Mouse (Mus musculus): Measurements from ENCODE around the gene Atp5l.
"Not testable (repeated sequence)": the region's sequence is repeated elsewhere in the genome, so short reads cannot be mapped to it uniquely, and the experiment has no call there.

The Atp5l gene

DNA sequence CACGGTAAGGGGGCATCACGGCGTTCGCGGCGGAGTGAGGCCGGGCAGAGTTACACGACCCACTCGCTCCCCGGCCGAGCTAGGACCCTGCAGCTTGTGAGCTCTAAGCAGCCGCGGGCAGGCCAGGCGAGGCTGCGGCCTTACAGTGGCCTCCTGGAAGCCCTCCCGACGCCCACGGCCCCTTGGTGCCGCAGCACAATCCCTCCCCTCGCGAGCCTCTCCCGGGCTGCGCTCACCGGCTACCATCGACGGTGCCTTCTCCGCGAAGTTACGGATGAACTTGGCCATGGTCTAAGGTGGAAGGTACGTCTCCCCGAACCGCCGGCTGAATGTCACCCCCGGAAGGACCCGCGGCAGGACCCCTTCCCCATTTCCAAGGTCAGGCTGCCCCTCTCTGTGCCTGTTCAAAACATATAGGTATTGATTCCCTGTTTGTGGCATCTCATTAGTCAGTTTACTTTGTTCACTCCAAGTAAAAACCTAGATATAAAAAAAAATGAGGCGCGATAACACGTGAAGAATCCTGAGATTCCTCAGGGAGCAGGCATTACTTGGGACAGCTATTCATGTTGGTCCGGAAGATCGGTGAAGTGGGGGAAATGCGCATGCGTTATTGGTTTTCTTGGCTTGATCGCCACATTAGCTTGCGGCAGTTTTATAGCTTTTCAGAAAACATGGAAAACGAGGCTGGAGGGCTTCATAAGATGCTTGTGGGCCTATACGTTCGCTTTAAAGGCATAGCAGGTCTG, at the start of gene Atp5l:
Atp5l (minus strand) TSS at position 369 of the 749 bp plus-strand sequence.
- peak; percentile 94 for DNase-seq (ENCODE audit: low read depth, low spot score)
- H3K36me3 ChIP-seq (ENCODE audit: control insufficient read depth, insufficient read depth, low read length, poor library complexity, severe bottlenecking) = no peaks in the 10 kb centered on the region
- no peaks in the 10 kb centered on the region for H3K27me3 ChIP-seq (ENCODE audit: control insufficient read depth, insufficient read depth, low read length, poor library complexity, severe bottlenecking)

- DNase-seq (ENCODE audit: low read depth, low spot score) = peak; percentile 48
- Histone ChIP-seq H3K36me3 (ENCODE audit: control insufficient read depth, insufficient read depth, low read length, poor library complexity, severe bottlenecking) (no peaks in the 10 kb centered on the region), H3K27me3 (ENCODE audit: control insufficient read depth, insufficient read depth, low read length, poor library complexity, severe bottlenecking) (no peaks in the 10 kb centered on the region)
Observed at GRCm38 (mm10) chr9:44969450-44969849, 48.9 kb upstream of the Atp5l start.

- not testable (repeated sequence) for DNase-seq (ENCODE audit: low read depth, low spot score); H3K36me3 ChIP-seq (ENCODE audit: control insufficient read depth, insufficient read depth, low read length, poor library complexity, severe bottlenecking); H3K27me3 ChIP-seq (ENCODE audit: control insufficient read depth, insufficient read depth, low read length, poor library complexity, severe bottlenecking)
Observed at GRCm38 (mm10) chr9:44967763-44968162, 47.2 kb upstream of the Atp5l start.

DNA sequence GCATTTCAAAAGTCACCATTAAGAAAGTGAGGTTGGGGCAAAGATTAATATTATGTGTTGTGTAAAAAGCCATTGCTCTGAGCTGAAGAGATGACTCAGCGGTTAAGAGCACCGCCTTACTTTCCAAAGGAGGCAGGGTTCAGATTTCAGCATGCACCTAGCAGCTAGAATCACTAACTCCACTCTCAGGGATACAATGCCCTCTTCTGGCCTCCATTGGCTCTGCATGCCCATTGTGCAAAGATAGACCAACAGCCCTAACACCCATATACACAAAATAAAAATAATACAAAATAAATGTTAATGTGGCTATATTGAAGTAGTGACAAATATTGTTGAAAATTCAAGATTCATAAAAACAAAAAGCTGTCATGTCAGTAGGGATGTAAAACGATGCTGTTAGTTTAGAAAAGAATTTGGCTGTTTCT, 46.3 kb upstream of the Atp5l start:
- Histone ChIP-seq H3K27me3 (ENCODE audit: control insufficient read depth, insufficient read depth, low read length, poor library complexity, severe bottlenecking) (no peaks in the 10 kb centered on the region), H3K36me3 (ENCODE audit: control insufficient read depth, insufficient read depth, low read length, poor library complexity, severe bottlenecking) (no peaks in the 10 kb centered on the region)
- peak; percentile 85 for DNase-seq (ENCODE audit: low read depth, low spot score)

DNA sequence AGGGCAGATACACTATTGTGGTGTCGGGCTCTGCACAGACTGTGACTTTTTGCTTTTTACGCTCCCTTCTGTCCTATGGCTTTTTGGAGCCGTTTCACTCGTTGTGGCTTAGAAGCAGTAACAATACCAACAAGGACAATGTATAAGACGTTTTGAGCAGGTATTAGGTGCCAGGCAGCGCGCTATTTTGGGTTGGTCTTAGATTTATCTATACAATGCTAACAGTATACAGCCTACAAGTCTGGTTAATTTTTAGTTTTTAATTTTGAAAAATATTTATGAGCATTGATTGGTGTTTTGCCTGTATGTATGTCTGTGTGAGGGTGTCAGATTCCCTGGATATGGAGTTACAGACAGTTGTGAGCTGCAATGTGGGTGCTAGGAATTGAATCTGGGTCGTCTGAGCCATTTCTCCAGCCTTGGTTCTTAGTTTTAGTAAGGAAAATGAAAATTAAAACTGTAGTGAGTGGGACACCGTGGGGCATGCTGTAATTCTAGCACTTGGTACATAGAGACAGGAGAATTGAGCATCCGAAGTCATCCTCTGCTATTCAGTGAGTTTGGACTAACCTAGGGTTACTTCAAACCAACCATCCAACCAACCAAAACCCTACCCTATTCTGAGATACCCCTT, 45.4 kb upstream of the Atp5l start:
- no peak for DNase-seq (ENCODE audit: low read depth, low spot score)
- Histone ChIP-seq H3K27me3 (ENCODE audit: control insufficient read depth, insufficient read depth, low read length, poor library complexity, severe bottlenecking) (no peaks in the 10 kb centered on the region), H3K36me3 (ENCODE audit: control insufficient read depth, insufficient read depth, low read length, poor library complexity, severe bottlenecking) (no peaks in the 10 kb centered on the region)

GRCm38 (mm10) chr9:44965126-44965832, 44.7 kb upstream of the Atp5l start, which contains the start of gene Ube4a:
TSS of gene Ube4a (minus strand) at chr9:44965600.
- peak; percentile 100 for DNase-seq (ENCODE audit: low read depth, low spot score)
- H3K36me3 ChIP-seq (ENCODE audit: control insufficient read depth, insufficient read depth, low read length, poor library complexity, severe bottlenecking) = no peaks in the 10 kb centered on the region
- no peaks in the 10 kb centered on the region for H3K27me3 ChIP-seq (ENCODE audit: control insufficient read depth, insufficient read depth, low read length, poor library complexity, severe bottlenecking)

GRCm38 (mm10) chr9:44954432-44954831, 33.9 kb upstream of the Atp5l start:
- H3K36me3 ChIP-seq (ENCODE audit: control insufficient read depth, insufficient read depth, low read length, poor library complexity, severe bottlenecking) = peaks cover 23% of the 10 kb centered on the region
- DNase-seq (ENCODE audit: low read depth, low spot score) = no peak
- H3K27me3 ChIP-seq (ENCODE audit: control insufficient read depth, insufficient read depth, low read length, poor library complexity, severe bottlenecking) = no peaks in the 10 kb centered on the region

- DNase-seq (ENCODE audit: low read depth, low spot score) = no peak
- H3K36me3 ChIP-seq (ENCODE audit: control insufficient read depth, insufficient read depth, low read length, poor library complexity, severe bottlenecking) = peaks cover 29% of the 10 kb centered on the region
- no peaks in the 10 kb centered on the region for H3K27me3 ChIP-seq (ENCODE audit: control insufficient read depth, insufficient read depth, low read length, poor library complexity, severe bottlenecking)
Observed at GRCm38 (mm10) chr9:44947836-44948235, 27.3 kb upstream of the Atp5l start.

- DNase-seq (ENCODE audit: low read depth, low spot score) = no peak
- Histone ChIP-seq H3K36me3 (ENCODE audit: control insufficient read depth, insufficient read depth, low read length, poor library complexity, severe bottlenecking) (peaks cover 31% of the 10 kb centered on the region), H3K27me3 (ENCODE audit: control insufficient read depth, insufficient read depth, low read length, poor library complexity, severe bottlenecking) (no peaks in the 10 kb centered on the region)
Observed at GRCm38 (mm10) chr9:44946185-44946695, 25.7 kb upstream of the Atp5l start.

DNA sequence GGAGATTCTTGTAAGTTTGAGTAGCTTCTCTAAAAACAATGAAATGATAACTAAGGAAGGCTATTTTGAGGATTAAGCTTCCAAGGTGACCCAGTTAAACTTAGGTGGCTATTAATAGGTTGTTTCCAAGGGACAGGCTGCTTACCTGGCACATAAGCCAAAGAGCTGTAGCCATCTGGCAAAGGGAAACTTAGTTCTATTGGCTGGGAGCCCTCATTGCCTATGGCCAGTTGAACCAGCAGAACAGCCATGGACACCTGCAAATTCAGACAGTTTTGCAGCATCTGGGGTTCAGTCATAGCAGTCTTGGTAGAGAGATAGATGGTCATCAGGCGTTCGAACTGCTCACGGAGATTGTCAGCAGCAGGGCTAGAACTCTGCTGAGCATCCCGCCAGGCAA, 21.9 kb upstream of the Atp5l start:
- no peaks in the 10 kb centered on the region for H3K27me3 ChIP-seq (ENCODE audit: control insufficient read depth, insufficient read depth, low read length, poor library complexity, severe bottlenecking)
- peaks cover 22% of the 10 kb centered on the region for H3K36me3 ChIP-seq (ENCODE audit: control insufficient read depth, insufficient read depth, low read length, poor library complexity, severe bottlenecking)
- no peak for DNase-seq (ENCODE audit: low read depth, low spot score)

GRCm38 (mm10) chr9:44941756-44942155, 21.2 kb upstream of the Atp5l start:
- DNase-seq (ENCODE audit: low read depth, low spot score) = no peak
- no peaks in the 10 kb centered on the region for H3K27me3 ChIP-seq (ENCODE audit: control insufficient read depth, insufficient read depth, low read length, poor library complexity, severe bottlenecking)
- H3K36me3 ChIP-seq (ENCODE audit: control insufficient read depth, insufficient read depth, low read length, poor library complexity, severe bottlenecking) = peaks cover 21% of the 10 kb centered on the region

- Histone ChIP-seq H3K27me3 (ENCODE audit: control insufficient read depth, insufficient read depth, low read length, poor library complexity, severe bottlenecking) (no peaks in the 10 kb centered on the region), H3K36me3 (ENCODE audit: control insufficient read depth, insufficient read depth, low read length, poor library complexity, severe bottlenecking) (0 out of 2 replicates have a peak, but pooled peaks cover 2% of the 10 kb centered on the region)
- DNase-seq (ENCODE audit: low read depth, low spot score) = peak; percentile 5
Observed at GRCm38 (mm10) chr9:44921543-44921942, 1.0 kb upstream of the Atp5l start.

DNA sequence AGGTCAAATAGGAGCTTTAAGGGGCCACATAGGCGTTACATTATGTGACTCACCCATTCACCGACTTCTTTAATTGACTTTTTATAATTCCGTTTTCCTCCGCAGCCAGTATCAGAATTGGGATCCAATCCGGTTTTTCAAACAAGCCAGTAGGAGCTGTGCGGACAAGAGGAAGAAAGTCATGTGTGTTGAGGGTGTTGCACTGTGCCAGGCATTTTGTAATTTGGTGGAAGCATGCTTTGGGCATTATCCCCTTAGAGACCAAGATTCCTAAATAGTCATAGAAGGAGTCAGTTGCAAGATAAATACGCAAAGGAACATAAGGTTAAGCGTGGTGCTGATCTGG, 554 bp upstream of the Atp5l start:
- H3K27me3 ChIP-seq (ENCODE audit: control insufficient read depth, insufficient read depth, low read length, poor library complexity, severe bottlenecking) = no peaks in the 10 kb centered on the region
- no peak for DNase-seq (ENCODE audit: low read depth, low spot score)

GRCm38 (mm10) chr9:44919606-44920005, 936 bp downstream of the Atp5l start:
- DNase-seq (ENCODE audit: low read depth, low spot score) = no peak
- Histone ChIP-seq H3K27me3 (ENCODE audit: control insufficient read depth, insufficient read depth, low read length, poor library complexity, severe bottlenecking) (no peaks in the 10 kb centered on the region), H3K36me3 (ENCODE audit: control insufficient read depth, insufficient read depth, low read length, poor library complexity, severe bottlenecking) (no peaks in the 10 kb centered on the region)

More for the DNA sequence above, 554 bp upstream of the Atp5l start:
- H3K36me3 ChIP-seq (ENCODE audit: control insufficient read depth, insufficient read depth, low read length, poor library complexity, severe bottlenecking) = no peaks in the 10 kb centered on the region

DNA sequence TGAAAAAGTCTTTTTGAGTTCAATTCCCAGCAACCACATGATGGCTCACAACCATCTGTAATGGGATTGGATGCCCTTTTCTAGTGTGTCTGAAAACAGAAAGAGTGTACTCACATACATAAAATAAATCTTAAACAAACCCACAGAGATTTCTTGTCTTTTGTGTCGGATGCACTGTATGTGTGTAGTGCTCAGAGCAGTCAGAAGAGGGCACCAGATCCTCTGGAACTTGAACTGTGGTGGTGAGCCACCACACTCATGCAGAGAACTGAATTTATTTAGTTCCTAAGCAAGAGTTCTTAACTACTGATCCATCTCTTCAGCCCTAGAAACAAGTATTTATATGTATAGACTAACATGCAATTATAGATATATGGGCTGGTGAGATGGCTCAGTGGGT, 4.3 kb downstream of the Atp5l start:
- Histone ChIP-seq H3K36me3 (ENCODE audit: control insufficient read depth, insufficient read depth, low read length, poor library complexity, severe bottlenecking) (no peaks in the 10 kb centered on the region), H3K27me3 (ENCODE audit: control insufficient read depth, insufficient read depth, low read length, poor library complexity, severe bottlenecking) (no peaks in the 10 kb centered on the region)
- DNase-seq (ENCODE audit: low read depth, low spot score) = peak; percentile 76
